Mouse (Mus musculus): ENCODE data around the gene Sdhb.

Sdhb gene

DNA sequence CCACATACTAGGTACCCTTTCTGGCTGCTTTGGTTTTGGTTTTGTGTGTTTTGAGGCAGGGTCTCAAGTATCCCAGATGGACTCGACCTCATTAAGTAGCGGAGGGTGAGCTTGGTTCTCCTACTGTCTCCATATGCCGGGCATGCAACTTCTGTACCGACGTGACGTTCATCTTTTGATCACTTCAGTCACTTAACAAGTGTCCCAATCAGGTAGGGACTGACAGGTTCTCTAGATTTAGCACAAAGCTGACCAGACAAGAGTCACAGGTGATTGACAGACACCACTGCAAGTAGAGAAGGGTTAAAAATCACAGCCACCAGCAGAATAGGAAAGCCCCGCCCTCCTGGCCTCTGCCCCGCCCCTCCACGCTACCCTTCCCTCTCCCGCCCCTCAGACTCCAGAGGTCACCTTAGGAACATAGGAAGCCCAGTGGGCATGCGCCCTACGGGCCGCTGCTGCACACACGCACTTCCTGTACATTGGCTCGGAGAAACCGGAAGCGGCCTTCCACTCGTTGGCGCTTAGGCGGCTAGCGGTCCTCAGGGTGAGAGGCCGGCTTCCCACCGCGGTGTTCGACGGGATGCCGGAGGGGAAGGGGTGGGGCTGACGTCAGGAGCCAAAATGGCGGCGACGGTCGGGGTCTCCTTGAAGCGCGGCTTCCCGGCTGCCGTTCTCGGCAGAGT lies at the start of gene Sdhb:
Gene Sdhb, plus strand, starts transcription at position 423 of the 686 bp plus-strand sequence.
- DNase-seq (ENCODE audit: low spot score in 2 of 2) = peak; percentile 95 to 96

GRCm38 (mm10) chr4:140911416-140911815 lies 49.6 kb upstream of the Sdhb start:
- DNase-seq (ENCODE audit: low spot score in 2 of 2) = no peak

GRCm38 (mm10) chr4:140912271-140912833 lies 48.7 kb upstream of the Sdhb start:
- no peak for DNase-seq (ENCODE audit: low spot score in 2 of 2)

- no peak for DNase-seq (ENCODE audit: low spot score in 2 of 2)
Measured at GRCm38 (mm10) chr4:140913565-140913964, 47.4 kb upstream of the Sdhb start.

DNA sequence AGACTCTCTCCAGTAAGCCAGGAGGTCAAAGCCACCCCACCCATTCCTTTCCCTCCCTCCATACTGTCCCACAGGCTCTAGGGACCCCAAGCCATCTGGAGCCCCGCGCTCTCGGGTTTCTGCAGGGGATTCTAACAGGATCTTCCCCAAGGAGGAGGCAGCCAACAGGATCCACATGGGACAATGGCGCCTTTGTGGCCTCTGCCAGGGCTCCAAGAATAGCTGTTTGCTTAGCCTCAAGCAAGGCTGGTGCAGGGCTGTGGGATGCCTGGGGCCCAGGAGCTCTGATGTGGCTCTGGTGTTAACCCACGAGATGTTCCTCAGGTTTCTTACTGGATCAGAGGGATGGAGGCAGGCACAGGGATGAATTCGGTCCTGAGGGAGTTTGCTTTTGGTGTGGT lies 46.3 kb upstream of the Sdhb start:
- no peak for DNase-seq (ENCODE audit: low spot score in 2 of 2)

- no peak for DNase-seq (ENCODE audit: low spot score in 2 of 2)
Measured at GRCm38 (mm10) chr4:140915235-140915634, 45.8 kb upstream of the Sdhb start.

DNA sequence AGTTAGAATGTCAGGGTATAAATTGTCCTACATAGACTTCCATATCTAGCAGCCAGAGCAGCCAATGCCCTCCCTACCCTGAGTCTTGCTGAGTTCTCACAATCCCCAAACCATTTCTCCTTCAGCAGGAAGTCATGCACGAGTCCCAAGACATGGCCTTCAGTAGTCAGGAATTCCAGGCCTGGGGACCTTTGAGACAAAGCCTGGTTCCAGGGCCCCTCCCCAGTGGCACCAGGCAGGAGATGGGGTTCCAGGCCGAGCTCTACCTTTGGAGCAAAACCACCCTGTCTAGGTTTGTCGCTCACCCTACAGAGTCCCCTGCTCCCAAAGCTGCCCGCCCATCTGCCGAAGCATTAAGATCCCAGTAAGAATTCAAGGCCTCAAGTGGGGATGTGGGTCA lies 44.7 kb upstream of the Sdhb start:
- DNase-seq (ENCODE audit: low spot score in 2 of 2) = no peak

DNA sequence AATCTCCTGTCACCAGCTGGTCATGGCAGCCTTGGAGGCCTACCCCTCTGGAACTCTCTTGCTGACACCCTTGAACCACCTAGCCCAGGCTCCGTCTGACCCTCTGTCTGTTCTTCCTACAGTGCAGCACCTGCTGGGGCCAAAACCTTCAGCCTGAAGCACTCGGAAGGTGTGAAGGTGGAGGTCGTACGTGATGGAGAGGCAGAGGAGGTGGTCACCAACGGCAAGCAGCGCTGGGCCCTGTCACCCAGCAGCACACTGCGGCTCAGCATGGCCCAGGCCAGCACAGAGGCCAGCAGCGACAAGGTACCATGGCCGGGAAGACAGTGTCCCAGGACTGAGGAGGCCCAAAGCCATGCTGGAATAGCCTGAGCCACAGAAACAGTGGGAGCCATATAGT lies 43.6 kb upstream of the Sdhb start:
- DNase-seq (ENCODE audit: low spot score in 2 of 2) = no peak

GRCm38 (mm10) chr4:140919974-140920836 lies 40.8 kb upstream of the Sdhb start:
- DNase-seq (ENCODE audit: low spot score in 2 of 2) = no peak

- no peak for DNase-seq (ENCODE audit: low spot score in 2 of 2)
Measured at GRCm38 (mm10) chr4:140922508-140922907, 38.5 kb upstream of the Sdhb start.

DNA sequence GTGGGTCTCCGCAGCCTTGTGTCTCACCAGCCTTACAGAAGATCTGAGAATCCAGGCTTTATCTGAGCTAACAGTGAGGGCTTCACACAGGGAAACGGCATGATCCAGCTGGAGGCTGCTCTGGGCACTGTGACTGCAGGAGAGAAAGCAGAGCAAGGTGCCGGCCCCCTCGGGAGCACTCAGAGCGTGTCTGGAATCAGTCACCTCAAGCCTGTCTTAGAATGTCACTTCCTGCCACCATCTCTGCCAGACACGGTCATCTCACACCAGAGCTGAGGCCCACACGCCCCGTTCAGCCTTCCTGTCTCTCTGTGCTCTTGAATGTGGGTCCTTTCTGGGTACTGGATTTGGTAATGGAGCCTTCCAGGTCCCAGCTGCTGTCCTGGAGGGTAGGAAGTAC lies 35.4 kb upstream of the Sdhb start:
- no peak for DNase-seq (ENCODE audit: low spot score in 2 of 2)

GRCm38 (mm10) chr4:140928349-140928748 lies 32.7 kb upstream of the Sdhb start:
- no peak for DNase-seq (ENCODE audit: low spot score in 2 of 2)

- DNase-seq (ENCODE audit: low spot score in 2 of 2) = peak; percentile 25 to 52
Measured at GRCm38 (mm10) chr4:140929745-140930144, 31.3 kb upstream of the Sdhb start.

DNA sequence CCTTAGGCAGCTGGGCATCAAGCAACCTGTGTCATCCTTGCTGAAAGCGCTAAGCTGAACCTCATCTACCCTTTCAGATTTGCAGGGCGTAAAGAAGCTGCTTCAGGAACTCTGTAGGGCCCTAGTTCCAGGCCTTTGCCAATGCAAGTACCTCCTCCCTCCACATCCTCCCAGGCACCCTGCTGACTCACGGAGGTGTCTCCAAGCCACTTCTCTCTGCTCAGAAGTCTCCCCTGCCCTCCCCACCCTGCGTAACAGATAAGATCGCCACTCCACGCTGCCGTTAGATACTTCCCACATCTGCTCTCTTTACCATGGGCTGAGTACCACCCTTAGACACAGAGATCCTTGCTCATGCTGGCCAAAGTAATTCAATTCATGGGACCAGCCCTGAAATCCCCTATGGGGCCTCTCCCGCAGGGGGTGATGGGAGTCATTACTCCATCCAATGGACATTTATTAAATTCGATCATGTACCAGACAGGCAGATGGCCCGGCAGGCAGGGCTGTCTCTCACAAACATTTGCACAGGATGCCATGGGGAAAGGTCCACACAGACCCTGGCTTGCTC lies 30.0 kb upstream of the Sdhb start:
- no peak for DNase-seq (ENCODE audit: low spot score in 2 of 2)

- no peak for DNase-seq (ENCODE audit: low spot score in 2 of 2)
Measured at GRCm38 (mm10) chr4:140935643-140936042, 25.4 kb upstream of the Sdhb start.

DNA sequence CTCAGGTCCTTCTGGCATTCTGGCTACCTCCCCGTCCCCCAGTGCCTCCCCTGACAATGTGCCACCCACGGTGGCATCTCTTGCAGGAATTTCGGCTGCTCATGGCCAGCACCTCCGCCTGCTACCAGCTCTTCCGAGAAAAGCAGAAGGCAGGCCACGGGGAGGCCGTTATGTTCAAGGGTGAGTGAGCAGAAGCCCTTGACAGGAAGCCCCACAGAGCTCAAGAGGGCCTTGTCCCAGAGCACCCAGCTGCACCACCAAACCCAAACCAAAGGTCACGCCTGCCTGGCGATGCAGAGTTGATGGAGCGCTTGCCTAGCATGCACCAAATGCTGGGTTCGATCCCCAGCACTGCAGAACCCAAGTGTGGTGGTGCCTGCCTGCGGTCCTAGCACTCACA lies 16.6 kb upstream of the Sdhb start:
- DNase-seq (ENCODE audit: low spot score in 2 of 2) = no peak

DNA sequence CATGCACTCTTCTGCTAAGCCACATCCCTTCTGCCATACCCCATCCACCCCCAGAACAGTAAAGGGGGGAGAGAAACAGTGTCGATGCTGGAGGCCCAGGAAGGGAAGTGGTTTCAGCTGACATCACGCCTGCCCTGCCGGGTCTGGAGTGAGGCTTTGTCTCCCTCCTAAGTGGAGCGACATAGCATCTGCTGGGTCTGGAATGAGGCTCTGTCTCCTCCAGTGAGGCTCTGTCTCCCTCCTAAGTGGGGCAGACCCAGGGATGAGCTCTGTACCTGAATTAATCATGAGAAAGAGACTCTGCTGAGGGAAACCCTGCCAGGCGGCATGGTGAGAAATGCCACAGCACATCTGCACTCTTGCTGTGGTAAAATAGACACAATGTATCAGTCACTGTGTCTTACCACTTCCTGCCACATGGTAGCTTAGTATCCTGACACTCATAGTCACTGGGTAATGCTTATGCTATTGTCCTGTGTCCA lies 16.0 kb upstream of the Sdhb start:
- no peak for DNase-seq (ENCODE audit: low spot score in 2 of 2)

DNA sequence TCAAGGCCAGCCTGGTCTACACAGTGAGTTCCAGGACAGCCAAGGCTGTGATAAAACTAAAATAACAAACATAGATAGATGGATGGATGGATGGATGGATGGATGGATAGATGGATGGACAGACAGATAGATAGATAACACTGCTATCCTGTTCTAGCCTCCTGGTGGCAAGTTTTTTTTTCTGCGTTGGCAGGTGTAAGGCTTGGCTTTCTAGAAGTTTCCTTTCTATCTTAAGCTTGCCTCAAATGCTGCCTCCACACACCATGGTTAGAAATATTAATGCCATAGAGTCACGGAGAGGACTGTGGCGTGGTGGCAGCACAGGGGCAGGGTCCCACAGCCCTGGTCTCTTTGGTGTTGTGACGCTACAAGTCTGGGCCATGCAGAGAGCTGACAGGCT lies 15.4 kb upstream of the Sdhb start:
- no peak for DNase-seq (ENCODE audit: low spot score in 2 of 2)

DNA sequence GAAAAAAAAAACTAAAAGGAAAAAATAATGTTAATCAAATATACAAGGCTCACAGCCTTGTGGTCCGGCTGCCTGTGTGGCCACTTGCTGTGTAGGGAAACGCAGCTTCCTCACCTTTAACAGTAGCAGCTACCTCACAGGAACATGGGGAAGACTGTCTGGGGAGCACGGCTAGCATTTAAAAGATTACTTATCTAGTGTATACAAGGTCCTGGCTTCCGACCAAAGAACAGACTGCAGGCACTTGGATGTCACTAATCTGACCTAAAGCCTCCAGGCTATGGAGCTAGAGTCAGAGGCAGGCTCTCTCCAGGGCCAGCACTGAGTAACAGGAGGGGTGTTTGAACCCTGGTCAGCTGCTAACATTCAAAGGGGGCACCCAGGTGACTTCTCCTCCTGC lies 15.0 kb upstream of the Sdhb start:
- DNase-seq (ENCODE audit: low spot score in 2 of 2) = no peak

DNA sequence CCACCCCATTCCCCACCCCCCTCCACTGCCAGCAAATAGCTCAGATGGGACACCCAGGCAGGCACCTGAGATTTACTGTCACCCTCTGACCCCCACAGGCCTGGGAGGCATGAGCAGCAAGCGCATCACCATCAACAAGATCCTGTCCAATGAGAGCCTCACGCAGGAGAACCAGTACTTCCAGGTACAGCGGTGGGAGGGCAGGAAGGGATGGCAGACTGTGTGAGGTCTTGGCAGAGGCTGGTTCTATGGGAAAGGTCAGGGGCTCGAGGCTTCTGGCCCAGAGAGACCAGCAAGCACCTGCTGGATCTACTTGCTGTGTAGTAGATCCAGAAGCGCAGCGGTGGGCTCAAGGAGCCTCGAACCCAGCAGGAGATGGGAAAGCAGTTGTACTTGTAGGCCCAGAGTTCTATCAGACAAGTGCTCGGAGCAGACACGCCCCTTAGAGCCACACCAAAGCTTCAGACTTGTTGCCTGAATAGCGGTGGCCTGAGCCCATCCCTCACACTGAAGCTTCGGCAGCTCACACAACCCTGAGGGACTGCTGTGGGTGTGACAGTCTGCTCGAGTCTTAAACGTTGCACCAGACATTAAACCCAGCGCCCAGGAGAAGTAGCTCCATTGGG lies 14.3 kb upstream of the Sdhb start:
- DNase-seq (ENCODE audit: low spot score in 2 of 2) = no peak

- DNase-seq (ENCODE audit: low spot score in 2 of 2) = no peak
Measured at GRCm38 (mm10) chr4:140947487-140948440, 13.2 kb upstream of the Sdhb start.

Measured in frontal cortex, postnatal 14 days (tissue).